Mouse (Mus musculus): ENCODE results near the gene Cnn3.

GRCm38 (mm10) chr3:121483266-121484161 lies 57.2 kb downstream of the Cnn3 start:
- TF ChIP-seq CTCF (IDR thresholded peaks at IDR 0.05; ENCODE audit: low read depth) (no peak), EP300 (IDR thresholded peaks at IDR 0.05; ENCODE audit: low read depth) (no peak)

All from liver, postnatal 0 days (tissue).